Mouse (Mus musculus) forebrain, embryonic 11.5 days (tissue): ENCODE results near the gene Mex3b. TPM values are rescaled to one million over a fixed set of nuclear protein-coding genes. Genes with fewer than 3 reads are reported as not detected.

Source experiments
- ATAC-seq: fragments of 200-750 bp; cut with Nextera tagmentation; replicated peaks from 2 replicates; pipeline ENCODE4 v1.8.0; 2017; ENCODE audit warnings: moderate TSS enrichment; ENCODE audit not compliant: low FRiP score
- DNase-seq: peaks from one replicate; pipeline ENCODE4 v3.0.0-alpha.2; 2017; ENCODE audit warnings: low spot score
- H3K27ac ChIP-seq: fragments of 300-500 bp; sonication (generic); 2 replicates; pipeline ENCODE4 v1.5.1; 2014; ENCODE audit warnings: low read depth, low read length
- H3K27me3 ChIP-seq: fragments of 300-500 bp; sonication (generic); 2 replicates; pipeline ENCODE4 v1.6.1; 2014; ENCODE audit warnings: mild to moderate bottlenecking, low read length, mixed read lengths; ENCODE audit not compliant: control insufficient read depth, insufficient read depth
- H3K36me3 ChIP-seq: fragments of 300-500 bp; sonication (generic); 2 replicates; pipeline ENCODE4 v1.6.1; 2014; ENCODE audit warnings: mild to moderate bottlenecking, low read length, moderate library complexity, mixed read lengths; ENCODE audit not compliant: control insufficient read depth, insufficient read depth
- H3K4me1 ChIP-seq: fragments of 300-500 bp; sonication (generic); replicated peaks from 2 replicates; pipeline ENCODE4 v1.6.1; 2014; ENCODE audit warnings: low read length, mixed read lengths; ENCODE audit not compliant: control insufficient read depth, insufficient read depth
- H3K4me2 ChIP-seq: fragments of 300-500 bp; sonication (generic); 2 replicates; pipeline ENCODE4 v1.6.1; 2014; ENCODE audit warnings: low read depth, mild to moderate bottlenecking, low read length, moderate library complexity, mixed read lengths; ENCODE audit not compliant: severe bottlenecking
- H3K4me3 ChIP-seq: fragments of 300-500 bp; sonication (generic); 2 replicates; pipeline ENCODE4 v1.5.1; 2014; ENCODE audit warnings: low read depth, low read length
- H3K9ac ChIP-seq: fragments of 300-500 bp; sonication (generic); 2 replicates; pipeline ENCODE4 v1.6.1; 2014; ENCODE audit warnings: low read length
- H3K9me3 ChIP-seq: fragments of 300-500 bp; sonication (generic); 2 replicates; pipeline ENCODE4 v1.6.1; 2016; ENCODE audit warnings: low read length, mixed read lengths; ENCODE audit not compliant: control insufficient read depth
- WGBS: fragments of 180-500 bp; shearing (Covaris S2); extraction: QIAGEN DNeasy Blood & Tissue Kit; methylation state at CpG from one replicate; pipeline ENCODE4 v1.1.7; 2014; 5-methylcytosine and 5-hydroxymethylcytosine counted together
- polyA plus RNA-seq: library from polyadenylated mRNA; unstranded; fragments of >200 nt; fragmentation: Nextera tagmentation; extraction: Ambion mirVana; gene quantifications from 2 replicates; pipeline ENCODE4 v1.2.1, GENCODE M21; 2014

Mex3b gene
- polyA plus RNA-seq, 1 experiment from 2014 or later, result 42.7 TPM

DNA sequence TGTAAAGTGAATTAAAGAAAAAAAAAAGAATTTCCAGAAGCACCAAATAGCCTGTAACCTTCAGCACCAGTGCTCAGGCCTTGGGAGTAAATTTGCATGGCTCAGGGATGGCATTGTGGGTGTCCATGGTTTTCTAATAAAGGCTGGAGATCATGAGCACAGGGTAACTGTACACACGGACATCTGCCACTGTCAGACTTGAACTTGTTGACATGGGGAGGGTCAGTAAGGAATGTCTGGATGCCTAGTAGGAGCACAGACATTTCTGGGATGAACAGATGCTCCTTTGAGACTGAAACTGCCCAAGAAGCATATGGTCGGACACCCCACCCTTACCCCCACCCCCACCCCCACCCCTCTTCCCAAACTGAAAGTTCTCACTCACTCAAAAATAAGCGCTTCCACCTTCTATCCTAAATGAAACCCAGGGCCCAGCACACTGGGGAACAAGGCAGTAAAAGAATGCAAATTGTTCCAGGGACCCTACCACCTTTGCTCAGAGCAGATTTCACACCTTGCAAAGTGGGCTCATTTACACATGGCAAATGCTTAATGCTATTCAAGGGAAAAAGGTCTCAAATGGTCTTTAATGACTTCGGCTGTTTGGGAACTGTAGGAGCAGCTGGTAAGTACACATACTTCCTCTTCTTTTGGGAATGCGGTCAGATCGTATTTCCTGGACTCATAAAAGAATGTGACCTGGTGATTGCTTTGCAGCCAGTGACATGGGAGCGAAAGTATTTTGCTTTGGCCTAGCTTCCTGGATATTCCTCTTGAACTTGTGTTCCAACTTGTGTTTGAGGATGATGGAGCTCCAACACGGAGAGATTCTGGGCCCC lies 32.5 kb downstream of the Mex3b start:
- no peaks in the 10 kb centered on the region for H3K9me3 ChIP-seq
- no peak overlapping the region for H3K4me2 ChIP-seq
- ATAC-seq, result no peak
- peak; percentile 18 for DNase-seq
- H3K27me3 ChIP-seq, result no peaks in the 10 kb centered on the region
- H3K4me3 ChIP-seq, result no peak overlapping the region
- H3K36me3 ChIP-seq, result no peaks in the 10 kb centered on the region
- no peaks in the 10 kb centered on the region for H3K4me1 ChIP-seq
- no peak overlapping the region for H3K27ac ChIP-seq
- H3K9ac ChIP-seq, result no peak overlapping the region
- 74% methylated on average over 8 of the region's 8 CpGs for WGBS

DNA sequence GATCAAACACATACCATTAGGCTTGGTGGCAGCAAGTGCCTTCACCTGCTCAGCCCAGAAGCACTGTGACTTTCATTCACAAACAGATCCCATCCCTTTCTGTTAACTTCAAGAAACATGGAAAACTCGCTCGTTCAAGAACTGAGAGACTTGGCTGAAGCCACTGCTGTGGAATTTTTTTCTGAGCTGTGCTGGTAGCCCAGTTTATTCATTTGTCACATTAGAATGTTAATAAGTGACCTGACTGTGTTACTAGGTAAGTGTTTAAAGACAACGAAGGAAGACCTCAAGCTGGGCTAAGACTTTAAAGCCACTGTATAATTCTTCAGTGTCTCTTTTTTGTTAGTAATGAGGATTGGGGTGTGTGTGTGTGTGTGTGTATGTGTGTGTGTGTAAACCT lies 35.9 kb downstream of the Mex3b start:
- H3K4me3 ChIP-seq, result no peak overlapping the region
- H3K9ac ChIP-seq, result no peak overlapping the region
- DNase-seq (no peak), ATAC-seq (no peak)
- WGBS, result 87% methylated on average over 3 of the region's 3 CpGs
- no peak overlapping the region for H3K4me2 ChIP-seq
- H3K27ac ChIP-seq, result no peak overlapping the region
- no peaks in the 10 kb centered on the region for H3K36me3 ChIP-seq
- H3K4me1 ChIP-seq, result no peaks in the 10 kb centered on the region
- no peaks in the 10 kb centered on the region for H3K27me3 ChIP-seq
- no peaks in the 10 kb centered on the region for H3K9me3 ChIP-seq

DNA sequence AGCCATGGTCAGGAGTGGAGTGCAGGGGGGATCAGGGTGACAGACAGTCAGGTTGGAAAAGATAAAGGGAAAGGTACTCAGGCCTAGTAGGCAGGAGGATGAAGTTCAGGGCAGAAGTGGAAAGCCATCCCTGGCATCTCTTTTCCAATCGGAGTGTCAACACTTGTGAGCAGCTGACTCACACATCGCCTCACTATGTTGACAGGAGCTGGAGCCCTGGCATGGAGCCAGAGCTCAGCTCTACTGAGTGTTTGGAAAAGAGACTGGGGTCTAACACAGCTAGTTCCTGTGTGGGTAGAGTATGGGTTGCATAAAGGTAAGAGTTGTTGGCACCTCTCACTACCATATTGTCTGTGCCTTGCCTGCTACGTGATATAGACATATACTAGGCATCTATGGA lies 38.4 kb downstream of the Mex3b start:
- H3K36me3 ChIP-seq, result no peaks in the 10 kb centered on the region
- H3K4me1 ChIP-seq, result no peaks in the 10 kb centered on the region
- no peak overlapping the region for H3K4me2 ChIP-seq
- no peak for DNase-seq
- H3K9ac ChIP-seq, result no peak overlapping the region
- H3K27ac ChIP-seq, result no peak overlapping the region
- WGBS, result 90% methylated on average over 3 of the region's 3 CpGs
- no peak overlapping the region for H3K4me3 ChIP-seq
- H3K9me3 ChIP-seq, result no peaks in the 10 kb centered on the region
- ATAC-seq, result no peak
- no peaks in the 10 kb centered on the region for H3K27me3 ChIP-seq

DNA sequence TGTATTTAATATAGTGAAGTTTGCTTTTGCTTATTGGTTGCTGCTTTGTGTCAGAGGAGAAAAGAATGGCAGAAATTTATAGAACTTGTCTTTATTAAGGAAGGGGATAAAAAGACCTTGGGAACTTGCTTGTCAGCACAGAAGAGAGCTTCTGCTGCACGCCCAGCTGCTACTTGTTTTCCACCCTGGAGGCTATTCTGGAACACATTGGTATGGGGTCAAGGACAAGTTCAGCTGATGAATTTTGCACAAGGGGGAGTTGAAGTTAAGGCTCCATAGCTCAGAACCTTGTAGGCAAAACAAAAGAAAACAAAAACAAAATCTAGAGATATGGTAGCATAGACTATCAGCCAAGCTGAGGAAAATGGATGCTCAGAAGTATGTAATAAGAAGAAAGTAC lies 39.9 kb downstream of the Mex3b start:
- no peaks in the 10 kb centered on the region for H3K36me3 ChIP-seq

DNA sequence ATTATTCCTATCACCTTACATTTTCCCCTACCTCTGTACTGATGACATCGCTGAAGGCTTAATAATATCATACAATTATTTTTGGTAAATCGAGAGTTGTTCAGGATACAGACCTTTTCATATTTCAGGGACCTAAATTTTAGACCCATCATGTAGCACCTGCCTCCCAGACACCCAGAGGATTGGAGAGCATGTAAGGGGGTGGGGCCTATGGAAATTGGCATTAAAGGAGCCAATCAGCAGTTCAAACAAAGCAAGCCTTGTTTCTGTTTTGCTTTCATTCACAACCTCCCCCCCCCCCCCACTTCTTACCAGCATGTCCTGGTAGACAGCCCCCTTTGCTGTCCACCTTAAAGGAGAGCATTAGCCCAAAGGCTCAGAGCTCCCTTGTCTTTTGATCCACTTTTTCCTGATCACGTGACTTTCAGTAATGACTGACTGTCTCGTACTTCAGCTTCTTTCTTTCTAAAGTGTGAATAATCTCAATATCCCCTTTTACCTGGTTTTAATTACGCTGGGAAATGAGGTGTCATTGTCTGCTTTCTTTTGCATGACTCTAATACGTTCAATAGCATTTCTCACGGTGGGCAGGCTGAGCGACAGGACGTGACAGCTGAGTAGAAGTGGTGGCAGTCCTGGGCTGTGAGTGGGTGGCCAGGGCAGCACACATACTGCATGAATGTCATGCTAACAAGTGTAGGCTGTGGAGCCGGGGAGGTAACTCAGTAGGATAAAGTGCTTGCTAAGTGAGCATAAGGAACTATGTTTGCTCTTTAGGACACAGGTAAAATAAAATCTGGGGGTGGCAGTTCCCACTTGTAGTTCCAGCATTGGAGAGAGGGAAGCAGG lies 43.6 kb downstream of the Mex3b start:
- WGBS, result 46% methylated on average over 10 of the region's 10 CpGs
- H3K9me3 ChIP-seq, result no peaks in the 10 kb centered on the region
- H3K4me1 ChIP-seq, result no peaks in the 10 kb centered on the region
- H3K4me3 ChIP-seq, result no peak overlapping the region
- H3K36me3 ChIP-seq, result no peaks in the 10 kb centered on the region
- H3K27me3 ChIP-seq, result no peaks in the 10 kb centered on the region
- peak; percentile 55 for DNase-seq
- H3K9ac ChIP-seq, result no peak overlapping the region
- peak; percentile 88 for ATAC-seq
- H3K4me2 ChIP-seq, result no peak overlapping the region
- H3K27ac ChIP-seq, result no peak overlapping the region

More for the DNA sequence above, 39.9 kb downstream of the Mex3b start:
- Histone ChIP-seq H3K9me3 (no peaks in the 10 kb centered on the region), H3K27me3 (no peaks in the 10 kb centered on the region), H3K9ac (no peak overlapping the region), H3K4me3 (no peak overlapping the region), H3K4me2 (no peak overlapping the region), H3K27ac (no peak overlapping the region), H3K4me1 (no peaks in the 10 kb centered on the region)
- ATAC-seq (no peak), DNase-seq (no peak)
- WGBS, result 66% methylated on average over 1 of the region's 1 CpGs

DNA sequence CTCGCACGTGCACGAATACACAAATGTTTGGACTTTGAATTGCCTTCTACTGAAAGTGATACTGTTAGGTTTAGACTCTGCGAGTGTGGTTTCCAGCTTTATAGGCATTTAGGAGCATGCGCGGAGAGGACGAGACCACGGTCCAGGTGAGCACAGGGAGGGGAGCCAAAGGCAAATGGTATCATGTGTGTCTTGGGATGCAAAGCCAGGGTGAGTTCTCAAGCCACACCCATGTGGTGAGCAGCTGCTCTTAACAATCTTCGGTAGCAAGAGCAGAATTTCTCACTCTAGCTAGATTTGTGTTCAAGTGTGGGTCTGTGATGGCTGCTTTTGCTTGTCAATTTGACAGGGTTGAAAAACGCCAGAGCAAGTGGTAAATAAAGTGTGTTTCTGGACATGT lies 44.4 kb downstream of the Mex3b start:
- H3K4me2 ChIP-seq, result no peak overlapping the region
- no peaks in the 10 kb centered on the region for H3K9me3 ChIP-seq
- H3K27ac ChIP-seq, result no peak overlapping the region
- no peak for ATAC-seq
- H3K36me3 ChIP-seq, result no peaks in the 10 kb centered on the region
- no peak overlapping the region for H3K9ac ChIP-seq
- WGBS, result 94% methylated on average over 10 of the region's 10 CpGs
- no peak overlapping the region for H3K4me3 ChIP-seq
- no peaks in the 10 kb centered on the region for H3K27me3 ChIP-seq
- DNase-seq, result no peak
- no peaks in the 10 kb centered on the region for H3K4me1 ChIP-seq

DNA sequence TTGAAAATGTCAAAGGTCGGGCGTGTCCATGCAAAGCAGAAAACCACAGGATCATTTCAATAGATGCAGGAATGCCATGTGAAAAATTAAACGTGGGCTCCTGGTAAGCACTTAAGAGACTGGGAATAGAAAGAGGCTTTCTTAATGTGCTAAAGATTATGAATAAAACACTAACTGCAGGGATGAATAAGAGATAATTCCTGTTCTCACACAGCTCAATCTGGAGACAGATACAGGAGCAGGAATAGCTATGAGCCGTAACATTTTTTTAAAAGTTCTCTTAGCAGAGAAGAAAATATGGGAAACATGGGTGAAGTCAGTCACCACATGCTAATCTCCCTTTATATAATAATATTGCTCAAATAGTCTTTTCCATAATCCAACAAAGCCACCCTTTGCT lies 47.2 kb downstream of the Mex3b start:
- Histone ChIP-seq H3K27me3 (no peaks in the 10 kb centered on the region), H3K9me3 (no peaks in the 10 kb centered on the region), H3K9ac (no peak overlapping the region), H3K27ac (no peak overlapping the region), H3K4me3 (no peak overlapping the region), H3K4me2 (no peak overlapping the region), H3K4me1 (no peaks in the 10 kb centered on the region), H3K36me3 (no peaks in the 10 kb centered on the region)
- DNase-seq, result no peak
- 80% methylated on average over 4 of the region's 4 CpGs for WGBS
- no peak for ATAC-seq
